Mouse (Mus musculus): ENCODE data around the gene Duoxa2.

DNA sequence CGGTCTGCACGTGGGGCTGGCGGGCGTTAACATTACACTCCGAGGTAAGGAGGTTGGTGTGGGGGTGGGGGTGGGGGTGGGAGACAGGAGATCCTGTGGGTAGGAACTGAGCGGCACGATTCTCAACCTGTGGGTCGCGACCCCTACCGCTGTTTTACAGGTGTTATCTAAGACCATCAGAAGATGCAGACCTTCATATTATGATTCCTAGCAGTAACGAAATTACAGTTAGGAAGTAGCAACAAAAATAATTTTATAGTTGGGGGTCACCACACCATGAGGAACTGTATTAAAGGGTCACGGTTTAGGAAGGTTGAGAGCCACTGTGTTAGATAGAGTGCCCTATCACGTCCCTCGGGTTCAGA lies 1.9 kb downstream of the Duoxa2 start:
- TF ChIP-seq CTCF (IDR thresholded peaks at IDR 0.05; ENCODE audit: low read depth) (no peak), EP300 (IDR thresholded peaks at IDR 0.05; ENCODE audit: low read depth) (no peak)

Measured in heart, postnatal 0 days (tissue).